14 mouse cellular contexts compared by ENCODE assay signal in genomic region chr8:83916015-83916414, GRCm38 (mm10). TPM values are rescaled to one million over a fixed set of nuclear protein-coding genes. Genes with fewer than 3 reads are reported as not detected.
DNase-seq lines count a peak whose midpoint lies in the region; ATAC-seq and TF ChIP-seq lines count a peak whose summit lies in the region.
"Had no signal": no experiment of that assay in that cellular context is flagged by ENCODE, and none has a peak within 500 bp of the region (broad histone marks: within the 10 kb centered on the region; RNA-seq: fewer than 3 reads in every experiment).

No protein-coding gene starts in this region.

- H3K9me3 ChIP-seq in heart, embryonic 10.5 days: no peaks in the 10 kb centered on the region
- H3K9me3 ChIP-seq in midbrain, embryonic 14.5 days (ENCODE audit: control insufficient read depth, low read length): no peaks in the 10 kb centered on the region
- H3K9me3 ChIP-seq: liver, embryonic 13.5 days had no signal

- intact Hi-C loops in left cerebral cortex, adult 2 months (cut with DNase I): loop anchor here (1.0 kb wide), 1 partner anchor 17 kb away; no protein-coding TSS in a partner anchor
- intact Hi-C loops in left cerebral cortex, postnatal 4 days (cut with DNase I): no loop called here

- H3K4me1 ChIP-seq in heart, embryonic 10.5 days: peaks cover 51% of the 10 kb centered on the region
- no peaks in the 10 kb centered on the region; the same call in 1 of the 2 replicates for H3K4me1 ChIP-seq in midbrain, embryonic 14.5 days (ENCODE audit: control insufficient read depth, insufficient read depth, low read length)

- H3K4me3 ChIP-seq in heart, embryonic 10.5 days: no peak overlapping the region
- H3K4me3 ChIP-seq in left cerebral cortex, adult 2 months: peak overlapping the region; percentile 41
- H3K4me3 ChIP-seq in layer of hippocampus, adult 2 months: peak overlapping the region; percentile 42
- no peak overlapping the region for H3K4me3 ChIP-seq in midbrain, embryonic 14.5 days (replicated peaks; ENCODE audit: low read depth, low read length)
- H3K4me3 ChIP-seq: liver, embryonic 13.5 days had no signal

- ATAC-seq in midbrain, embryonic 14.5 days (ENCODE audit: low FRiP score, low TSS enrichment): no peak

- no peak overlapping the region for H3K4me2 ChIP-seq in midbrain, embryonic 14.5 days (ENCODE audit: low read length)
- H3K4me2 ChIP-seq: liver, embryonic 13.5 days had no signal

- DNase-seq in heart, embryonic 10.5 days (ENCODE audit: low spot score): no peak
- DNase-seq in heart, adult 9 months (ENCODE audit: low spot score in 2 of 2): no peak
- peak; percentile 61 to 70 for DNase-seq in left cerebral cortex, adult 2 months (ENCODE audit: extremely low spot score in 1 of 2, low spot score in 2 of 2)
- DNase-seq in left cerebral cortex, postnatal 4 days: no peak
- peak; percentile 74 to 77 for DNase-seq in layer of hippocampus, adult 2 months (ENCODE audit: low spot score in 2 of 2)
- peak; percentile 70 for DNase-seq in right cerebral cortex, postnatal 14 days
- no peak for DNase-seq in midbrain, embryonic 14.5 days
- no peak for DNase-seq in adrenal gland, adult (ENCODE audit: inconsistent age in 2 of 2, low spot score in 1 of 2)
- DNase-seq: adrenal gland, postnatal 36 days; embryo, embryonic 11 days; kidney, adult 11 months; liver, embryonic 13.5 days; lung, postnatal 4 days; thymus, postnatal 25 days had no signal

- H3K9ac ChIP-seq in midbrain, embryonic 14.5 days (replicated peaks; ENCODE audit: low read length): no peak overlapping the region
- H3K9ac ChIP-seq: liver, embryonic 13.5 days had no signal

- H3K36me3 ChIP-seq in heart, embryonic 10.5 days: peaks cover 30% of the 10 kb centered on the region
- H3K36me3 ChIP-seq in midbrain, embryonic 14.5 days (ENCODE audit: control insufficient read depth, insufficient read depth, low read length): peaks cover 30% of the 10 kb centered on the region
- H3K36me3 ChIP-seq: liver, embryonic 13.5 days had no signal

- 48% methylated on average over 5 of the region's 5 CpGs for WGBS in heart, embryonic 10.5 days
- WGBS in midbrain, embryonic 14.5 days: 85% methylated on average over 5 of the region's 5 CpGs

- no peaks in the 10 kb centered on the region for H3K27me3 ChIP-seq in heart, embryonic 10.5 days (ENCODE audit: insufficient read depth, poor library complexity, severe bottlenecking)
- no peaks in the 10 kb centered on the region for H3K27me3 ChIP-seq in midbrain, embryonic 14.5 days (ENCODE audit: control insufficient read depth, insufficient read depth, low read length)
- H3K27me3 ChIP-seq: liver, embryonic 13.5 days had no signal

- H3K27ac ChIP-seq in heart, embryonic 10.5 days: peak overlapping the region; percentile 67
- H3K27ac ChIP-seq in left cerebral cortex, adult 2 months: peak overlapping the region; percentile 86
- peak overlapping the region; percentile 92 for H3K27ac ChIP-seq in layer of hippocampus, adult 2 months
- H3K27ac ChIP-seq in midbrain, embryonic 14.5 days (replicated peaks; ENCODE audit: low read depth, low read length): no peak overlapping the region
- H3K27ac ChIP-seq: liver, embryonic 13.5 days had no signal

- TF ChIP-seq CTCF in left cerebral cortex, adult 2 months (IDR thresholded peaks at IDR 0.05): no peak
- TF ChIP-seq CTCF in layer of hippocampus, adult 2 months (conservative IDR thresholded peaks at IDR 0.05): no peak

RNA-seq across cellular contexts. Expression of gene Adgrl1, which starts 16.1 kb away (rescaled TPM):
- polyA plus RNA-seq in heart, embryonic 10.5 days (2016; fragmentation: Nextera tagmentation; extraction: Ambion mirVana): 8.5 and 12.0 TPM in 2 replicates
- total RNA-seq in left cerebral cortex, adult 2 months (2021): 100 to 1,000 TPM; 397 to 418 TPM
- total RNA-seq in left cerebral cortex, postnatal 4 days (2021): 100 to 1,000 TPM; 398 to 418 TPM
- total RNA-seq in layer of hippocampus, adult 2 months (2021): 100 to 1,000 TPM; 328 to 329 TPM
- polyA plus RNA-seq in midbrain, embryonic 14.5 days (2014; fragmentation: Nextera tagmentation; extraction: Ambion mirVana): 77.2 and 92.7 TPM in 2 replicates

RNA-seq across cellular contexts. Expression of gene Gm10644, which starts 39.0 kb away (rescaled TPM):
- 0.41 and 0.86 TPM in 2 replicates for polyA plus RNA-seq in heart, embryonic 10.5 days (2016; fragmentation: Nextera tagmentation; extraction: Ambion mirVana)
- under 1 TPM; 0.44 to 0.63 TPM for total RNA-seq in left cerebral cortex, adult 2 months (2021)
- total RNA-seq in left cerebral cortex, postnatal 4 days (2021): under 1 TPM; 0.20 to 0.26 TPM
- total RNA-seq in layer of hippocampus, adult 2 months (2021): under 1 TPM; 0.44 to 0.87 TPM
- polyA plus RNA-seq in midbrain, embryonic 14.5 days (2014; fragmentation: Nextera tagmentation; extraction: Ambion mirVana): 1.0 and 1.1 TPM in 2 replicates

RNA-seq across cellular contexts. Expression of gene Asf1b, which starts 39.3 kb away (rescaled TPM):
- polyA plus RNA-seq in heart, embryonic 10.5 days (2016; fragmentation: Nextera tagmentation; extraction: Ambion mirVana): 71.5 and 80.8 TPM in 2 replicates
- under 1 TPM; 0.35 to 0.66 TPM for total RNA-seq in left cerebral cortex, adult 2 months (2021)
- 1 to 10 TPM; 2.5 to 2.7 TPM for total RNA-seq in left cerebral cortex, postnatal 4 days (2021)
- under 1 TPM; 0.44 to 0.82 TPM for total RNA-seq in layer of hippocampus, adult 2 months (2021)
- polyA plus RNA-seq in midbrain, embryonic 14.5 days (2014; fragmentation: Nextera tagmentation; extraction: Ambion mirVana): 7.9 and 15.5 TPM in 2 replicates

RNA-seq across cellular contexts. Expression of gene Prkaca, which starts 56.8 kb away (rescaled TPM):
- polyA plus RNA-seq in heart, embryonic 10.5 days (2016; fragmentation: Nextera tagmentation; extraction: Ambion mirVana): 157 and 160 TPM in 2 replicates
- total RNA-seq in left cerebral cortex, adult 2 months (2021): 100 to 1,000 TPM; 236 to 250 TPM
- total RNA-seq in left cerebral cortex, postnatal 4 days (2021): 100 to 1,000 TPM; 199 to 209 TPM
- 100 to 1,000 TPM; 256 to 257 TPM for total RNA-seq in layer of hippocampus, adult 2 months (2021)
- polyA plus RNA-seq in midbrain, embryonic 14.5 days (2014; fragmentation: Nextera tagmentation; extraction: Ambion mirVana): 181 and 207 TPM in 2 replicates

Comparison
In these comparisons a context has a peak if more than half of its experiments do, and no peak if none do; other contexts are left out.
1. DNase-seq: peak in left cerebral cortex, adult 2 months (2 of 2), layer of hippocampus, adult 2 months (2 of 2) and right cerebral cortex, postnatal 14 days (single experiment); none in heart, embryonic 10.5 days (single experiment), heart, adult 9 months (0 of 2), left cerebral cortex, postnatal 4 days (single experiment), midbrain, embryonic 14.5 days (single experiment) and adrenal gland, adult (0 of 2).
2. H3K4me3 ChIP-seq: peak in left cerebral cortex, adult 2 months (single experiment) and layer of hippocampus, adult 2 months (single experiment); none in heart, embryonic 10.5 days (single experiment) and midbrain, embryonic 14.5 days (single experiment).